Mouse (Mus musculus) embryonic fibroblast, embryonic 13.5 days (primary cell): ENCODE measurements around the gene Gng7. TPM values are rescaled to one million over a fixed set of nuclear protein-coding genes. Genes with fewer than 3 reads are reported as not detected.

Experiments used
- H3K27ac ChIP-seq: 2 replicates; pipeline ENCODE4 v1.5.1; 2012; ENCODE audit warnings: low read length, control low read depth, inconsistent platforms; ENCODE audit not compliant: insufficient read depth
- H3K4me1 ChIP-seq: 2 replicates; pipeline ENCODE4 v1.6.1; 2011; ENCODE audit warnings: low read length; ENCODE audit not compliant: control insufficient read depth, insufficient read depth
- H3K4me3 ChIP-seq: 2 replicates; pipeline ENCODE4 v1.5.1; 2011; ENCODE audit warnings: mild to moderate bottlenecking, control low read depth, low read length; ENCODE audit not compliant: insufficient read depth
- CTCF ChIP-seq: IDR thresholded peaks from 2 replicates; pipeline ENCODE4 v1.5.1; 2011; ENCODE audit warnings: mild to moderate bottlenecking, control low read depth, low read length, moderate library complexity, borderline replicate concordance; ENCODE audit not compliant: insufficient read depth
- POLR2A ChIP-seq: IDR thresholded peaks from 2 replicates; pipeline ENCODE4 v1.6.1; 2011; ENCODE audit warnings: low read depth, mild to moderate bottlenecking, control low read depth, low read length, moderate library complexity
- polyA plus RNA-seq: library from polyadenylated mRNA; stranded (reverse); fragments of >200 nt; gene quantifications from 2 replicates; pipeline ENCODE4 v1.2.4, GENCODE M21; 2011; ENCODE audit warnings: low read depth; ENCODE audit not compliant: missing spikeins, insufficient read length

Gng7 gene
- polyA plus RNA-seq, 1 experiment, result 5.4 TPM

DNA sequence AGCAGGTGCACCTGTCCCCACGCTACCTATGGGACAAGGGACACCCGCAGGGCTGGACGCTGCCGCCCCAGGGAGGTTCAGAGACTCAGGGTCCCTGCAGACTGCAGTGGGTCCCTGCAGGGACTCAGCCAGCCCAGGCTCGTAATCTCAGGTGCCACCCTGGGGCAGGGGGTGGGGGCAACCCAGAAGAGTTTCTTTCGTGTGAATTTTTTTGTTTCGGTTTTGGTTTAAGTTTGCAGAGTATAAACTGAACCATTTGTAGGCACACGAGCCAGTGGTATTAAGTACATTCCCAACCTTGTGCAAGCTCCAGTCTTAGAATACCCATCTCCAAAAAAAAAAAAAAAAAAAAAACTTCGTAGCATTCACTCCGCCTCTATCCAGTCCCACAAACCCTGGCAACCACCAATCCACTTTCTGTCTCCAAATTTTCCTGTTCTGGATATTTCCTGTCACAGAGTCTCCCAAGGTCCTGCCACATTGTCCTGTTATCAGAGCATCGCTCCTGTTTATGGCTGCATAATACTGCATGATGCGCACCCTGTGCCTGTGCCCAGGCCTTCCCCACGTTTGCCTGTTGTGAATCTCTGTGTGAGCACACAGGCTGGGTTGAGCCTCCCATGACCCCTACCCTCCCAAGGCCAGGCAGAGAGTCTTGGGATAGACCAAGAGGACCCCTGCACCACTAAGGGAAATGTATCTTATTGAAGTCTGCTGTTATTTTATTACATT, 28.6 kb downstream of the Gng7 start:
- Histone ChIP-seq H3K27ac (no peak overlapping the region), H3K4me1 (peaks cover 2% of the 10 kb centered on the region; the same call in 1 of the 2 replicates), H3K4me3 (no peak overlapping the region)
- TF ChIP-seq POLR2A, result no peak
- no peak for TF ChIP-seq CTCF

DNA sequence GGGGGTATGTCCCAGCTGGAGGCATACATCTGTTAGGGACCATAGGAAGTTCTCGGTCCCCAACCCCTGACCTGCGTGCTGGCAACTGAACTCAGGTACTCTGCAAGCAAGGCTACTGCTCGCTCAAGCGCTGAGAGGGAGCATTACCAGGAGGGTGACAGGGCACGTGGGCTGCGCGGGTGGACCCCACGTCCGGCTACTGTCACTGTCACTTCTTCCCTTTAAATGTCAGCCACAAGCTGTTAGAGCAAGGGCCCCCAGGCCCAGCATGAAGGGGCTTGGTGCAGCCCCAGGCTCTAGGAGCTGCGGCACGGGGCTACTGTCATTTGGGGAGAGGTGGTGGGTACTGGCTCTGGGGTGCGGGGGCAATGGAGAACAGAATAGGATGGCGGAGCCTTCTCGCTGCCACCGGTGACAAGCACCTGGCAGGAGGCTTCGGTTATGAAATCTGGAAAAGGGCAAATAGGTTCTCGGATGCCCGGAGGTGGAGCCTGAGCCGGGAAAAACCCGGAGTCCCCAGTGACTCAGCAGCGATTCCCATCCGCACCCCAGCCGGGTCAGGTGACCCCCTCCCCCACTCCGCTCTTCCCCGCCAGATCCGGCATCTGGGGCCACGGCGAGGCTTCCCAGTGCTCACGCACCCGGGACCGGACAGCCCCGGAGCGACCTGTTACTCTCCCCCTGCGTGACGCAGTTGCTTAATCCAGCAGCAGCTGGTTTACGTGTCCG, 29.3 kb downstream of the Gng7 start:
- Histone ChIP-seq H3K4me1 (peaks cover 2% of the 10 kb centered on the region; the same call in 1 of the 2 replicates), H3K27ac (no peak overlapping the region), H3K4me3 (0 out of 2 replicates have a peak overlapping the region, but pooled peaks have one; percentile 5)
- TF ChIP-seq POLR2A (no peak), CTCF (no peak)

DNA sequence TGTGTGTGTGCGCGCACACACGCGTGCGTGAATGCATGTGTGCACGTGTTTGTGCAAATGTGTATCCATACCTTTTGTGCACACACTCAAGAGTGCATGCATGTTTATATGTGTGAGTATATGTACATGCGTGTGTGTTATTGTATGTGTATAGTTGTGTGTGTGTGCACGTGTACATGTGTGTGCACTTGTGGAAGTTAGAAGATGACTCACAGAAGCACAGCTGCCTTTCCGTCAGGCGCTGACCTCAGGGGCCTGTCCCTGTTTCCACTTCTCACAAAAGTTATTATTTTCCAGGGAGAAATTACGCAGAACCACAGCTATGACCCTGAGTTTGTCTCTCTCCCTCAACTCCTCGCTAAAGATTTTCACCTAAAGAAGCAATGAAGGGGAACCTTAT, 30.5 kb downstream of the Gng7 start:
- no peak overlapping the region for H3K4me3 ChIP-seq
- TF ChIP-seq POLR2A, result no peak
- no peak for TF ChIP-seq CTCF
- H3K27ac ChIP-seq, result no peak overlapping the region
- peaks cover 2% of the 10 kb centered on the region; the same call in 1 of the 2 replicates for H3K4me1 ChIP-seq

DNA sequence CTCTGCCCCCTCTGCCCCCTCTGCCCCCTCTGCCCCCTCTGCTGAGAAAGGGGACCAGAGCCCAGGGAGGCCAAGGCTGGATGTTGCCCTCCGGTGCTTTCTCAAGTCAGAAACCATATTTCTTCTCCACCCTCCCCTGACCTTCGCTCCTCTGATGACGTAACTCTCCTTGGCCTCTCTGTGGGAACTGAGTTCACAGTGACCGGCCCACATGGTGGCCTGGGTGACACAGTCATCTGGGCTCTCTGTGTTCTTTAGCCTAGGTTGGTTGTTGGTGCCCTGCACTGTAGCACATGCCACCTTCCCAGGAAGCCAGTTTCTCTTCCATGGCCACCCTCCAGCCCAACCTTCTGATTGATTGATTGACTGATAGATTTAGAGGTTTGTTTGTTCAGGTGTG, 32.4 kb downstream of the Gng7 start:
- Histone ChIP-seq H3K4me1 (peaks cover 2% of the 10 kb centered on the region; the same call in 1 of the 2 replicates), H3K4me3 (no peak overlapping the region), H3K27ac (no peak overlapping the region)
- TF ChIP-seq POLR2A (no peak), CTCF (no peak)

DNA sequence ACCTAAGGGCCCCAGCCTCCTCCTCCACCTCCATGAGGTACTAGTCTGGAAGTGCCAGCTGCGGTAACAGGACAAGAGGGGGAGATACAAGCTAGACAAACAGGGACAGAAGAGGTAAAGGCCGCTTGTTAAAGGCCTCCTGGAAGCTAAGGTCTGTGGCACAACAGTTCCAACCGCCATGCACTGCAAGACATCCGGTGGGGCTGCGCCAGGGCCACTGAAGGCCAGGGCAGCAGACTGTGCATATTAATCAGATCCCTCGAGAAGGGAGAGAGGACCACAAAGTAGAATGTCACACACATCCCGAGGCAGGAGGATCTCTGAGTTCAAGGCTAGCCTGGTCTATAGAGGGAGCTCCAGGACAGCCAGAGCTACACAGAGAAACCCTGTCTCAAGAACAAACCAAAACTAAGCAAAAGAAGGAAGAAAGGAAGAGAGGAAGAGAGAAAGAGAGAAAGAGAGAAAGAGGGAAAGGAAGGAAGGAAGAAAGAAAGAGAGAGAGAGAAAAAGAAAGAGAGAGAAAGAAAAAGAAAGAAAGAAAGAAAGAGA, 33.1 kb downstream of the Gng7 start:
- Histone ChIP-seq H3K27ac (no peak overlapping the region), H3K4me1 (peaks cover 2% of the 10 kb centered on the region; the same call in 1 of the 2 replicates), H3K4me3 (no peak overlapping the region)
- TF ChIP-seq POLR2A (no peak), CTCF (no peak)

DNA sequence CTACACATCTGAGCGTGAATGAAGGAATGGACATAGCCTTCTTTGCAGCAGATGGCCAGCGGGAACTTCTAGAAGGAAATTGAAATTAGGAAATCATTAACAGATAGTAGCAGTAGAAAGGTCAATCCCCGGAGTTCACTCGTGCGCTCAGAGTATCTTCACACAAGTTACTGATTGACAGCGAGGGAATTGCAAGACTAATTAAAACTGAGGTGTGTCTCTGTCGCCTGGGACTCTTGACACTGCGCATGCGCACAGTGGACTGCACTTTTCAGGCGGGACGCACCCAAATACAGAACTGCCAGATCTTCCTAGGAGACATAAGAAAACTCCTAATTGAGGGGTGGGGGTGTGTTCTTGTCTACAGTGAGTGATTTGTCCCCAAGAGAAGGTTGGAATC, 39.3 kb downstream of the Gng7 start:
- Histone ChIP-seq H3K4me3 (no peak overlapping the region), H3K4me1 (no peaks in the 10 kb centered on the region), H3K27ac (no peak overlapping the region)
- TF ChIP-seq POLR2A, result no peak
- no peak for TF ChIP-seq CTCF

DNA sequence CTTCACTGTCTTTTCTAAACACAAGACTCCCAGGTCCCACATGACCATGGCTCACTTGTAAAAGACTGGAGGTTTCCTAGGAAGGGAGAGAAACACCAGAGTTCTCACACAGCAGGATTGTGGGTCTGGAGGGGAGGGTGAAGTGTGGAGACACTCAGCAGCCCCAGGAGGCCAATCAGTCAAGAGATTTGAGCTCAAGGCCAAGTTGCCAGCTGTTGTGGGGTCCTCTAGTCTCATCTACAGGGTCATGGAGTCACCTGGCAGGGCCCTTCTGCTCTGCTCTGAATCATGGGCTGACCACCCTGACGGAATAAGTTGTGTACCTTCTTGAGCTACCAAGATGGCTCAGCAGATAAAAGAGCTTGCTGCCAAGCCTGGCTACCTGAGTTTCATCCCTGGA, 41.0 kb downstream of the Gng7 start:
- Histone ChIP-seq H3K4me3 (no peak overlapping the region), H3K4me1 (no peaks in the 10 kb centered on the region), H3K27ac (no peak overlapping the region)
- no peak for TF ChIP-seq CTCF
- TF ChIP-seq POLR2A, result no peak

DNA sequence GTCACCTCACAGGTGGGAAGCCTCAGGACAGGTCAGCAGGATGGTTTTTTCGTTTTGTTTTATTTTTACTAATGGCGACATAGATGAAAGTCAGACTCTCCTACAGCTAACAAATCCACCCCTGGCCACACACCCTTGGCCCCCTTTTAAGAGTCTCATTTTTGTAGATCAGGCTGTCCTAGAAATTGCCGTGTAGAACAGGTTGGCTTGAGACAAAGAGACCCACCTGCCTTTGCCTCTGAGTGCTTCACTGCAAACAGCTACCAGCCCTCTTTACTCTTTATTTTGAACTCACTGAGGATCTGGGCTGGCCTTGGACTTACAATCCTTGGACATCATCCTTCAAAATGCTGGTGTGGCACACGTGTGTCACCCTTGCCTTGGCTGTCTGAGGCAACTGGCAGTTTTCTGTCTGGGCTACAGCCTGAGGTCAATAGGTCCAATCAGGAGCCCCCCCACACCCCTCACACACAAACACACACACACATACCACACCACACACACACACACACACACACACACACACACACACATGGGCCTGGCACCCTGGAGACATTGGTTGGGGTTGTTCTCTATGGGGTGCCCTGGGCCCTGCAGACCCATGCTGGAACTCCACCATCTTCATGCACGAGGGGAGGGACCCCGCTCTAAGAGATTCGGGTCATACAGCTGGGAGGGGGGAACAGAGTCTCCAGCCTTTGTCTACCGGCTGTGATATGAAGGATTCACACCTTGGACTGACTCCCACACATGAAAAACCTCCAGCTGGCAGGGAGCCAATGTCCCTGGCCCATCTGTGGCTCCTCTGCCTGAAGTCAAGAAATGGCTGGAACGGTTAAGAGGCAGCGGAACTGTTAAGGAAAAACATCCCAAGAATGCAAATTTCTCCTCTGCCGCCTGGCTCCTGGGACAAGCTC, 42.4 kb downstream of the Gng7 start:
- H3K4me1 ChIP-seq, result no peaks in the 10 kb centered on the region
- H3K4me3 ChIP-seq, result no peak overlapping the region
- no peak for TF ChIP-seq POLR2A
- TF ChIP-seq CTCF, result no peak
- no peak overlapping the region for H3K27ac ChIP-seq

DNA sequence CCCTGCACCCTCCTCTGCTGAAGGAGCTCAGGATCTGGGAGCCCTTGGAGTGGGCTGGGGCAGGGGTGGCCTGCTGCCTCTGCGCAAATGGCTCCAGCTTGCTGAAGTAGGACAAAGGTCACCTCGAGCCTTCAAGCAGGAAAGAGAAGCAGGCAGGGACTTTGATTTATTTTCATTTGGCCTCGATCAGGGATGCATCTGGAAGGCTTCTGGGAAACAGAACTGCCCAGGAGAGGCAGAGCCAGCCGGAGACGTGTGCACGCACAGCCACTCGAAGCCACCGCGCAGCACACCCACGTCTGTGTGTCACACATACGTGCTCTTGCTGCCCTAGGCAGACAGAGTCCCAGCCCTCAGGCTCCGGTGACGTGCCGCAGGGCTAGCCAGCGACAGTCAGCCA, 43.2 kb downstream of the Gng7 start:
- TF ChIP-seq CTCF, result no peak
- TF ChIP-seq POLR2A, result no peak
- no peak overlapping the region for H3K4me3 ChIP-seq
- no peak overlapping the region for H3K27ac ChIP-seq
- no peaks in the 10 kb centered on the region for H3K4me1 ChIP-seq

DNA sequence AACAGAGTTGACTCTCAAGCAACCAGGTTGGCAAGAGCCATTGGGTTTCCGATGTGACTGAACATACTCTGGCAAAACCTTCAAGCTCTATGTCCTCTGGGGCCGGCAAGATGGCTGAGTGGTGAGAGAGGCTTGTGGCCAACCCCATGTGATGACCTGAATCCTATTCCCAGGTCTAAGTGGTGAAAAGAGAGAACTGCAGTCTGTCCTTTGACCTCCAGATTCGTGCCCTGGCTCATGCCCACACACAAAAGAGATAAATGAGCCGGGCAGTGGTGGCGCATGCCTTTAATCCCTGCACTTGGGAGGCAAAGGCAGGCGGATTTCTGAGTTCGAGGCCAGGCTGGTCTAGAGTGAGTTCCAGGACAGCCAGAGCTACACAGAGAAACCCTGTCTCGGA, 44.6 kb downstream of the Gng7 start:
- TF ChIP-seq POLR2A (no peak), CTCF (no peak)
- Histone ChIP-seq H3K4me1 (no peaks in the 10 kb centered on the region), H3K4me3 (no peak overlapping the region), H3K27ac (no peak overlapping the region)
